Mouse (Mus musculus): ENCODE results near the gene Ndufaf2. TPM values are rescaled to one million over a fixed set of nuclear protein-coding genes. Genes with fewer than 3 reads are reported as not detected.

The Ndufaf2 gene
- polyA plus RNA-seq, 1 experiment from 2014 or later: 88.7 TPM

Other genes starting within 250 kb of the Ndufaf2 start
- 49.1 and 52.6 TPM in 2 replicates for gene Smim15, start 114.2 kb downstream of the Ndufaf2 start, polyA plus RNA-seq (2015; fragmentation: Nextera tagmentation; extraction: Ambion mirVana)
- 25.6 and 27.8 TPM in 2 replicates for gene Ercc8, start 108 bp upstream of the Ndufaf2 start, polyA plus RNA-seq (2015; fragmentation: Nextera tagmentation; extraction: Ambion mirVana)
- 0.86 and 1.3 TPM in 2 replicates for gene Elovl7, start 55.8 kb upstream of the Ndufaf2 start, polyA plus RNA-seq (2015; fragmentation: Nextera tagmentation; extraction: Ambion mirVana)
- gene Depdc1b, start 157.7 kb upstream of the Ndufaf2 start, polyA plus RNA-seq (2015; fragmentation: Nextera tagmentation; extraction: Ambion mirVana): 13.2 and 13.9 TPM in 2 replicates